Mouse (Mus musculus) heart, adult 2 months (tissue): Measurements from ENCODE around the gene Dgkb.

ENCODE experiments used
- CTCF ChIP-seq: fragments of 200-600 bp; IDR thresholded peaks from 2 replicates; pipeline ENCODE4 v1.8.1; 2022; ENCODE audit warnings: antibody characterized with exemption, mild to moderate bottlenecking, moderate library complexity
- EP300 ChIP-seq: fragments of 200-500 bp; IDR thresholded peaks from 2 replicates; pipeline ENCODE4 v1.6.1; 2011; ENCODE audit warnings: low read depth, low read length, control low read depth; ENCODE audit not compliant: insufficient read depth
- POLR2A ChIP-seq: fragments of 200-500 bp; IDR thresholded peaks from 2 replicates; pipeline ENCODE4 v1.6.1; 2011; ENCODE audit warnings: mild to moderate bottlenecking, low read depth, low read length, control low read depth; ENCODE audit not compliant: insufficient read depth

DNA sequence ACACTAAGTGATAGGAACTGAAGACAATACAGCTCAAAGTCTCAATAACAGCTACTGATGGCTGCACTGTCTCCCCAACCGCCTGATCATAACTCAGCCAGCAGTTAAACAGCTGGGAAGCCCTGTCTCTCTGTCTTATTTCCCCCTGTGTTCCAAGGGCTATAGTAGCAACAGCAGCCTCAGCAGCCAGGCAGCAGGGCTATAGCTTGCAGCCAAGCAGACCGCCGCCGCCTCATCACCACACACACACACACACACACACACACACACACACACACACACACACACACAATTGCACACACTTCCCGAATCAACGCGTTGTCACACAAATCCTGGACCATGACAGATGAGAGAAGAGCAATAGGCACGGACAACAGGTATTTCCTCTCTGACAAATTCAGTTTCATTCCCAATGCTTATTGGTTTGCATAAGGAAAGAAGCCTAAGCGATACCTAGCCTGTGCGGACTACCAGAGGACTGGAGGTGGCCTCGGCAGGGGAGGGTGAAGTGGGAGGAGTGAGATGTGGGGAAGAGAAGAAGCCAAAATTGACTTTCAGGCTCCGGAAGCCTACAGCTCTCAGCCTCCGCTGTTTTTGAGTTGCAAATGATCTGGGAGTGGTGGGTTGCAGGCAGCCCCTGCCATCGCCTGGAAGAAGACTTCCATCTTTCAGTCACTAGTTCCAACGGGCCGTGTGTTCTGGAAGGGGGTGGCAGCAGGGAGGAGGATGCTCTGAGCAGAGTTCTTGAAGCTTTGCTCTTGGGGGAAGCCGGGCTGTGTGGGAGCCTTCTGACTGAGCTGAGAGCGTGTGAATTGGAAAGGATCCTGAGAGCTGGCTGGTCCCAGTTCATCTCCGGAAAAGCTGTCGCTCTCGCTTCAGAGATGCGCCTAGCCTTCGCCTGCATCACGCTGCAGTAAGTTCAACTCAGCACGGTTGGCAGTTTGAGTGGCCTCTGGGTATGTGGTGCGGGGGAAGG, 62.8 kb downstream of the Dgkb start:
- TF ChIP-seq POLR2A (no peak), EP300 (no peak), CTCF (no peak)
